Mouse (Mus musculus): ENCODE measurements around the gene Smc2.
A peak's percentile ranks its signal among the peaks of the same experiment; 100 is the strongest.
"Not testable (repeated sequence)": the region's sequence is repeated elsewhere in the genome, so short reads cannot be mapped to it uniquely, and the experiment has no call there.

The Smc2 gene

DNA sequence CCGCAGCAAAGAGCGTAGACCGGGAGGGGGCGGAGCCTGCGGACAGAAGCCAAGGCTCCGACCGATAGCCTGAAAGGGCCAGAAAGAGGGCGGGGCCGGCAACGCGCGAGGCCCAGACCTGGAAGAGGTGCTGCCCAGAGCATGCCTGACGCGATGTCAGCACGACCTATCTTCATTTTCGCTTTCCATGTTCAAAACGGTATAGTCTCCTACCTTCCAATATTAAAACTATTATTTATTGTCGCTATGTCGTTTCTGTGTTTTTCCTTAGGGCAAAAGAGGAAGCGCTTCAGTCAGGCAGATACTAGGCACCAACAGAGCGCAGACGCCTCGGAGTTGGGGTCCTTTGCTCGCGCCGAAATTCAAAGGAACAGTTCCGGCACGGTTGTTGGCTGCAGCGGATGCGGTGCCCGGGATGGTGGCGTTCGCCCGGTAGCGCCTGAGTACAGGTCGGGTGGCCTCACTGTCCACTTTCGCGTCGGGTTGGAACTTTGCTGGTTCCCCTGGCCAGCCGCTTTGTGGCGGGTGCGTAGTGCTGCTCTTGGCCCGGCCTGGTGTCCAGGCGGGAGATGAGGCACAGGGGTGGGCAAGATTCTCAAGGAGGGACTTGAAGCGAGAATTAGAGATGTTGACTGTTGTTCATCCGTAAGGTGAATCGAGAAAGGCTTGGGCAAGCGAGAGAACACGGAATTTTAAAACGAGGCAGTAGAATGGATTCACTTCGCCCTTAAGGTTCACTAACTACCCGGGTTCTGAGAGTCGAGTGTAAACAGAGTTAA lies at the start of gene Smc2:
TSS of gene Smc2 (plus strand) at position 358 of the 779 bp plus-strand sequence.
- DNase-seq, result peak; percentile 97

DNA sequence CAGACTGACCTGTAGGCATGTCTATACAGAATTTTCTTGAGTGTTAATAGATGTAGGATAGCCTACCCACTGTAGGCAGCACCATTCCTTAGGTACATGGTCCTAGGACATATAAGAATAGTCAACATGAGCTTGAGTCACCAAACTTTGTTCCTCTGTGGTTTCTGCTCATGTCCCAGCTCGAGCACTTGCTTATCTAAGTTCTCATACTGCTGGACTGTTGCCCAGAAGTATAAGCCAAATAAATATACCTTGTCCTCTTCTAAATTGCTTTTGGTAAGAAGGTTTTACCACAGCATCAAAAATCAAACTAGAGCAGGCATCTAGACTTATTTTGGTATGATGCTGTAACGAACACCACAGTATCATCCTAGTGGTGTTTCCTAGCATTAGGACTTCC lies 27.5 kb upstream of the Smc2 start:
- no peak for DNase-seq

DNA sequence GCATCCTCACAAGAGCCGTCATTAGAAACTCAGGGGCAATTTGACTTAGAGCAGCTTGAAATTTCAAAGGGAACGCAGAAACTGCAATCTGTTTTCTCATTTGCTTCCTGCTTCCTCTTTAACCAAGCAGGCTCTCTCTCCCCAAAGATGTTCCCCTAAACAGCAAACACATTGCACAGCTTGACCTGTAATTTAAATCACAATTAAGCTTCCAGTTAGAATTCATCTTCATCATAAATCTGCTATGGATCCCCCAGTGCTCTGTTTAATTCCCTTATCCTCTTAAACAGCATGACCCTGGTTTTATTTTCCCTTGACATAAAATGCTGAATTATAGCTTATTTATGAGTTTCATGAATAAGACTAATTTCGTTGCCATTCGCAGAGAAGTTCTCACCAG lies 15.4 kb upstream of the Smc2 start:
- no peak for DNase-seq

DNA sequence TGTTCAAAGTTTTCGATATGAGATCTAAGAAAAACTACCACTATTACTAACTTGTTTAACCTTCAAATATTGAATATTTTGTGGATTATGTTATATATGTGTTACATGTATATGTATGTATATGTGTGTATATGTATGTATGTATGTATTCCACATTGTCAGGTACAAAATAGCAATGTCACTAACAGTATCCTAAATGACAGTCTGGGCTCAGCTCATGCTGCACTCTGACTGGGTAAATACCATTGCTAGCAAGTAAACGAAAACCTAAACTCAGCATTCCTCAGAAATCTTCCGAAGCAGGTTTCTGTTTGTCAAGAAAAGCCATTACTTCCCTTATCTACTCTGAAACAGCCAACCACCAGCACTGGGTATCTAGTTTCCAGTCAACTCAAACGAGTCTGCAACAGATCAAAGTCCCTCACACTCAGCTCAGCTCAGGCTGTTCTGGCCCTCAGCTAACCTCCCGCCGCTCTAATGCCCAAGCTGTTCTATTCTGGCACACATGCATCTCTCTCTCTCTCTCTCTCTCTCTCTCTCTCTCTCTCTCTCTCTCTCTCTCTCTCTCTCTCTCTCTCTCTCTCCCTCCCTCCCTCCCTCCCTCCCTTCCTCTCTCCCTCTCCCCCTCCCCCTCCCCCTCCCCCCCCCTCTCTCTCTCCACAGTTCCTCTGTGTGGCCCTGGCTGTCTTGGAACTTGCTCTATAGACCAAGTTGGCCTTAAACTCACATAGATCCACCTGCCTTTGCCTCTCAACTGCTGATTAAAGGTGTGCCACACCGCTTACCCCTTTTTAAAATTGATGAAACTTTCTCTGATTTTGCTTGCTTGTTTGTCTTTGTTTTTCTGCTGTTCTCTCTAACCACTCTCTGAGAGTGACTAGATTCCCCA lies 9.5 kb upstream of the Smc2 start:
- peak; percentile 71 for DNase-seq

DNA sequence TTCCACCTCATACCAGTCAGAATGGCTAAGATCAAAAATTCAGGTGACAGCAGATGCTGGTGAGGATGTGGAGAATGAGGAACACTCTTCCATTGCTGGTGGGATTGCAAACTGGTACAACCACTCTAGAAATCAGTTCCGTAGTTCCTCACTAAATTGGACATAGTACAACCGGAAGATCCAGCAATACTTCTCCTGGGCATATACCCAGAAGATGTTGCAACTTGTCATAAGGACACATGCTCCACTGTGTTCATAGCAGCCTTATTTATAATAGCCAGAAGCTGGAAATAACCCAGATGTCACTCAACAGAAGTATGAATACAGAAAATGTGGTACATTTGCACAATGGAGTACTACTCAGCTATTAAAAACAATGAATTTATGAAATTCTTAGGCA lies 3.5 kb upstream of the Smc2 start:
- not testable (repeated sequence) for DNase-seq

DNA sequence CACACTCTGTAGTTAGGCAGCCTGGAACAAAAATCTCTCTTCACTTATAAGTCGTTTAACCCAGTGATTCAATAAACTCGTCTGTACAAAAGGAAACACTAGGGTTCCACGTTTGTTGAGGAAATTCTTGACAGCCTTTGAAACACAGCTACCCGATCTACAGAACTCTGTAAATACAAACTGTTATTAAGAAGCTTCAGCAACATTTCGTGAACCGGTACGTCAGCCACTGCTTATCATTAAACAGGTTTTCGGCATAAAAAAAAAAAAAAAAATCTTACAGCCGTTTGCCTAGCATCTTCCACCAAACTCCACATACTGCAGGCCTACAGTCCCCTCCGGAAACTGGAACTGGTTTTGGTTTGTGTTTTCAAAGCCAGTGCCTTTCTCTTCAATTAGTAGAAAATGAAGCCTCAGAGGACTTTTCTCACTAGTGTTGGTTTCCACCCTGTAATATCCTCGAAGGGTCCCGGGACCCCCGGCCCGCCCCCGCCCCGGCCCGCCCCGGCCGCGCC lies 615 bp upstream of the Smc2 start:
- DNase-seq, result no peak

DNA sequence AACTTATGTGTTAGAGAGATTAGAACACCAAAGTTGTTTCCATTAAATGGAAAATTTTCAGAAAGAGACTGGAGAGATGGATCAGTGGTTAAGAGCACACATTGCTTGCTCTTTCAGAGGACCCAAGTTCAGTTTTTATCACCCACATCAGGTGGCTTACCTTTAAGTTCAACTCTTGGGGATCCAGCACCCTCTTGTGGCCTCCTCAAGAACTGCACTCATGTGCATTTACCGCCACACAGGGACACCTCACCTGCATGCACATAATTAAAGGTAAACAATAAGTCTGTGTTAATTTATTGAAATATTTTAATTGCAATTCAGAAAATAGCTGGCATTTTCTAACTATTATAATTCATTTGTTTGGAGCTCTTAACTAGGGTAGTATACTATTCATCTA lies 20.7 kb downstream of the Smc2 start:
- DNase-seq, result peak; percentile 15

DNA sequence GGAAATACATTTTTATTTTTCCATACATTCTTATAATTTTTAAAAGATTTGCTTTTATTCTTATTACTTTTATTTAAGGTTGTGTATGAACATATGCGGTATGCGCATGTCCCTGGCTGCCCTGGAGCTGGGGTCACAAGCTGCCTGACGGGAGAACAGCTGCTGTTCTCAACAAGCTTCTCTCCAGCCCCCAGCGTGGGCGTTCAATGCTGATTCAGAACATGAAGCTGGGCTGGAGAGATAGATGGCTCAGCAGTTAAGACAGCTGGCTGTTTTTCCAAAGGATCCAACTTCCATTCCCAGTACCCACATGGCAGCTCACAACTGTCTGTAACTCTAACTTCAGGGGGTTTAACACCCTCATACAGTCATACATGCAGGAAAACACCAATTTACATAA lies 22.3 kb downstream of the Smc2 start:
- no peak for DNase-seq

DNA sequence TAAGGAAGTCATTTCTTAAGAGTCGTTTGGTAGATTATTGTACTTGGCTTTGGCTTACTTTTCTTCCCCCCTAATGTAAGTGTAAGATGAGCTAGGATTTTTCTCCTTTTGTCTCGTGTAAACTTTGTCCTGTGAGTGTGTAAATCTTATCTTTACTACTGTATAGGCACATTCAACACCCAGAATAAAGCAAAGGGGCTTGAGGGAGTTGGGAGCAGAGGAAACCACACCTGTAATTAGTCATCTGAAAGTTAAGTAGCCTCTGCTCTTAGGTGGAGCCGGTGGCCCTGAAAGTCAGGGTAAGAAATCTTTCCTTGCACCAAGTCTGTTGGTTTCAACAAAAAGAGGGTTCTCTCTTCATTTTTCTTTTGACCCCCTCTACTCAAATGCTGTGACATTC lies 34.4 kb downstream of the Smc2 start:
- DNase-seq, result no peak

DNA sequence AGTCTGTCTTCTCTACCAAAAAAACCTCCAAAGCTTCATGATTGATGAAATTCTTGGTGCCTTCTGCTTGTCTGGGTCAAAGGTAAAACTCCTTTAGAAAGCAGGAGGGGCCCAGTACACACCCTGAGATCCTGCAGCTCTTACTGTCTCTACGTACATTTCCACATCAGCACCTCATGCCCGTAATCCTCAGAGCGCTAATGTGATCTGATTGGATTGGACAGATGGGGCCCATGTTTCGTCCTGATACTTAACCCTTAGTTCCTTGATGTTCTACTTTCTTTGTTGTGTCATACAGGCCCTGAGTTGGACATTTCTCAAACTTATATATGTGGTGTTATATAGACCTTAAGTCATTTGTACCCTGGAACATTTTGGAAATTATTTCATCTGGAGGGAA lies 48.4 kb downstream of the Smc2 start:
- DNase-seq, result no peak

DNA sequence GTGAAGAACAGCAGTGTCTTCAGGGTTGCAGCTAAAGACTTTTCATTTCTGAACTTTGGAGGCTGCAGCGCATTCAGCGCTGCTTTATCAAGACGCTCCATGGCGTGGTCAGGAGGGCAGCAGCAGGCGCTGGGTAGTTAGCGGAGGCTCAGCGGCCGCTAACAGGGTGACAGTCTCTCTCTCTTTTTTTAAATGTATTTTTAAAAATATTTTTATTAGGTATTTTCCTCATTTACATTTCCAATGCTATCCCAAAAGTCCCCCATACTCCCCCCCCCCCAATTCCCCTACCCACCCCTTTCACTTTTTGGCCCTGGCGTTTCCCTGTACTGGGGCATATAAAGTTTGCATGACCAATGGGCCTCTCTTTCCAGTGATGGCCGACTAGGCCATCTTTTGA lies 58.1 kb downstream of the Smc2 start, which contains the start of gene Vma21-ps:
TSS of gene Vma21-ps (minus strand) at position 101 of the 400 bp plus-strand sequence.
- DNase-seq, result not testable (repeated sequence)

DNA sequence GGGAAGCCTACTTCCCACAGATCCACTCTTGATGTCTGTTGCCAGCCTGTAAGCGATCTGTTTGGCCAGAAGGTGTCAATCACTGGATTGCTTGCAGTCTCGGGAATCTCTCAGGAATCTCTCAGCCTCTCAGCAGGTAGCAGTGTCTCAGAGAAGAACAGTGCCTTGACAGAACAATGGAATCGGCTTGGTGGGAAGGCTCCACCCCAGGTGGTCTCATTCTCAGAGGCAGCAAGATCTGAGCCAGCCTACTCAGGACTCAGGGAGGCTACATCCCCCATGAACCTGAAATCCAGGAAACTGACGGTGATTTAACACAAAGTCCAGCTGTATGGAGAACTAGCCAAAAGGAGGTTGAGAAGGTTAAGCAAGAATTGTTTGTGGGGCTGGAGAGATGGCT lies 78.5 kb downstream of the Smc2 start:
- DNase-seq, result no peak

DNA sequence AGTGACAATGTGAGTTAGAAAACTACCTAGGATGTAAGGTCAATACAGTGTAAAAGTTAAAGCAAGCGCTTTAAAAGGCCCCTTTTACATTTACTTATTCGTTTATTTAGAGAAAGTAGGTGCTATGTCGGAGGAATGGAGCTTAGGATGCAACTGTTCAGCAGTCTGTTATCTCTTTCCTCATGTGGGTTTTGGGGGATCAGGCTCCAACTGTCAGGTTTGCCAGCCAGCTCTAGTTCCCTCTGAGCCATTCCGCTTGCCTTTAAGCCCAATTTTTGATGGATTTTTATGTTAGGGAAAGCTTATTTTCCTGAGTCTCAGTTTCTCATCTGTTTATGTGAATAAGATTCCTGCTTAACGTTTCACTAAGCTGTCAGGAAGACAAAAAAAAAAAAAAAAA lies 80.3 kb downstream of the Smc2 start:
- no peak for DNase-seq

DNA sequence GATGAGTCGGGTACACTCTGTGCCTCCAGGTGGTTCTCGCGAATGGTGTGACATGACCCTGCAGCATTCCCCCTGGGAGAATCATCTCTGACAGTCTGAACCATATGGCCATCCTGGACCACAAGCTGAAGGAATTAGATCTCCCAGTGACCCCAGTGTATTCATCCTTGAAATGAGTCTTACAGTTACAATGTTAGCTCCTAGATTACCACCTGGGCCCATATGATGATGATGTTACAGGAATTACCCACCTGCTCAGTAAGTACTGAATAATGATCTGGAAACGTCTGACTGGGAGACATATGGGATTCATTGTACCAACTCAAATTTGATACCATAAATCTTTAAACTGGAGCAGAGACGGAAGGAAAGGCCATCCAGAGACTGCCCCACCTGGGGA lies 87.4 kb downstream of the Smc2 start:
- no peak for DNase-seq

DNA sequence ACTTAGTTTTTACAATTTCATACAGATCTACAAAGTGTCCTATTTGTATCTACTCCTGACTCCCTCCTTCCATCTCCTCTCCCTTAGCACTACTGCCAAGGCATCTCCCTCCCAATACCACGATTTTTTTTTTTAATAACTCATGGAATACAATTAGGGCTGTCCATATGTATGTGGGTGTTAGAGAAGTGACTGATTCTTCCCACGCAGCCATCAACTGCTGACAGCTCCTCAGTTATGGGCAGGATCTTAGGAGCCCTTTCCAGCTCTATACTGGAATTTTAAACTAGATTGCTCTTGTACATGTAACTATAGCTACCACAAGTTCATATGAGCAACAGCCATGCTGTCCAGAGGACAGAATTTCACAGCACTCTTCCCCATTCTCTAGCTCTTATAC lies 91.6 kb downstream of the Smc2 start:
- DNase-seq, result no peak
